Mouse (Mus musculus): ENCODE measurements around the gene Sik3. TPM values are rescaled to one million over a fixed set of nuclear protein-coding genes. Genes with fewer than 3 reads are reported as not detected.
"Not testable (repeated sequence)": the region's sequence is repeated elsewhere in the genome, so short reads cannot be mapped to it uniquely, and the experiment has no call there.

Sik3 gene
- polyA plus RNA-seq, 1 experiment = 11.7 TPM

GRCm38 (mm10) chr9:46150890-46151703 lies 138.5 kb downstream of the Sik3 start:
- no peak for DNase-seq (ENCODE audit: low read depth)

- no peak for DNase-seq (ENCODE audit: low read depth)
Measured at GRCm38 (mm10) chr9:46151704-46152040, 139.1 kb downstream of the Sik3 start.

- no peak for DNase-seq (ENCODE audit: low read depth)
Measured at GRCm38 (mm10) chr9:46152067-46153015, 139.7 kb downstream of the Sik3 start.

GRCm38 (mm10) chr9:46154469-46154868 lies 141.8 kb downstream of the Sik3 start:
- no peak for DNase-seq (ENCODE audit: low read depth)

GRCm38 (mm10) chr9:46155026-46155425 lies 142.4 kb downstream of the Sik3 start:
- no peak for DNase-seq (ENCODE audit: low read depth)

GRCm38 (mm10) chr9:46155818-46156217 lies 143.2 kb downstream of the Sik3 start:
- not testable (repeated sequence) for DNase-seq (ENCODE audit: low read depth)

GRCm38 (mm10) chr9:46156711-46157110 lies 144.1 kb downstream of the Sik3 start:
- DNase-seq (ENCODE audit: low read depth) = no peak

- DNase-seq (ENCODE audit: low read depth) = no peak
Measured at GRCm38 (mm10) chr9:46158273-46158813, 145.7 kb downstream of the Sik3 start.

GRCm38 (mm10) chr9:46163430-46163829 lies 150.8 kb downstream of the Sik3 start:
- DNase-seq (ENCODE audit: low read depth) = no peak

- DNase-seq (ENCODE audit: low read depth) = no peak
Measured at GRCm38 (mm10) chr9:46168802-46169201, 156.2 kb downstream of the Sik3 start.

GRCm38 (mm10) chr9:46172251-46172650 lies 159.6 kb downstream of the Sik3 start:
- DNase-seq (ENCODE audit: low read depth) = no peak

- DNase-seq (ENCODE audit: low read depth) = no peak
Measured at GRCm38 (mm10) chr9:46172953-46173352, 160.3 kb downstream of the Sik3 start.

- no peak for DNase-seq (ENCODE audit: low read depth)
Measured at GRCm38 (mm10) chr9:46173919-46174318, 161.3 kb downstream of the Sik3 start.

GRCm38 (mm10) chr9:46174770-46175294 lies 162.2 kb downstream of the Sik3 start:
- DNase-seq (ENCODE audit: low read depth) = no peak

GRCm38 (mm10) chr9:46175300-46175699 lies 162.7 kb downstream of the Sik3 start:
- no peak for DNase-seq (ENCODE audit: low read depth)

GRCm38 (mm10) chr9:46175938-46176375 lies 163.3 kb downstream of the Sik3 start:
- DNase-seq (ENCODE audit: low read depth) = no peak

GRCm38 (mm10) chr9:46176613-46177012 lies 164.0 kb downstream of the Sik3 start:
- DNase-seq (ENCODE audit: low read depth) = no peak

GRCm38 (mm10) chr9:46178595-46178994 lies 166.0 kb downstream of the Sik3 start:
- no peak for DNase-seq (ENCODE audit: low read depth)

GRCm38 (mm10) chr9:46181297-46181696 lies 168.7 kb downstream of the Sik3 start:
- no peak for DNase-seq (ENCODE audit: low read depth)

GRCm38 (mm10) chr9:46184542-46184941 lies 171.9 kb downstream of the Sik3 start:
- no peak for DNase-seq (ENCODE audit: low read depth)

- DNase-seq (ENCODE audit: low read depth) = no peak
Measured at GRCm38 (mm10) chr9:46185191-46185590, 172.6 kb downstream of the Sik3 start.

GRCm38 (mm10) chr9:46186387-46186786 lies 173.8 kb downstream of the Sik3 start:
- no peak for DNase-seq (ENCODE audit: low read depth)

All from gonadal fat pad, adult 2 months (tissue).